Mouse (Mus musculus) megakaryocyte progenitor cell, adult 5-6 weeks (primary cell): ENCODE data around the gene Kcnk5. TPM values are rescaled to one million over a fixed set of nuclear protein-coding genes. Genes with fewer than 3 reads are reported as not detected.

Experiments
- ATAC-seq: replicated peaks from 2 replicates; pipeline ENCODE4 v1.8.0; 2016; ENCODE audit warnings: mild to moderate bottlenecking, moderate TSS enrichment, inconsistent platforms; ENCODE audit not compliant: poor library complexity
- total RNA-seq, 2 experiments: library from RNA; stranded (forward) in 1 of 2; stranded (reverse) in 1 of 2; fragments of 157-497, 149-512 nt in 1 of 2; fragments of 200-1000 nt in 1 of 2; gene quantifications; 2 replicates each; pipeline versions ENCODE4 v1.2.3 to v1.2.4; 2015 to 2017

Gene Kcnk5
- total RNA-seq, 2 experiments from 2014 or later, result 1.2 to 1.7 TPM

- ATAC-seq, result peak; percentile 46; the same call in 1 of the 2 replicates
Measured at GRCm38 (mm10) chr14:20202655-20203181, 21.1 kb upstream of the Kcnk5 start.

DNA sequence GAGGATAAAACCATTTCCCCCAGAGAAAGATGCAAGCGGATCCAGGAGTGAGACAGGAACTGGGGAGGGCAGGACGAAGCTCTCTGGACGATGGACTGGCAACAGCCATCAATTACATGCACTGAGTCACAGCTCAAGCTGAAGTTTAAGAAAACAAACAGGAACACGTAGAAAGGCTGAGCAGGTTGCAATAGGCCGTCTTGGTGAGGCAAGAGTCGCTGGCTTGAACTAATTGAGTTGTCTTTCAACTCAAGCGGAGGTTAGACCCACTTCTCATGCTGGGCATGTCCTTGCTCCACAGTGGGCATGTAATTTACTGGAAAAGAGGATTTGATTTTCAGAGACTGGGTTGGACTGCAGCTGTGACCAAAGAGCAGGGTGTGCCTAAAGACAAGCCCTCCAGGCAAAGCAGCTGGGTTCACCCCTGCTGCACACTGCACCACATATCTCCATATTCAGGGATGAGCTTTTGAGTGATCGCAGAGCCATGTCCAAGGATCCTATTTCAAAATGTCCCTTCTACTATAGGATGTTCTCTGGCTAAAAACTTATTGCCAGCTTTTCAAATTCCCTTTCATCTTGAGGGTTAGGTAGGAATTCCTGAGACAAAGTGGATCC, 19.6 kb upstream of the Kcnk5 start:
- no peak for ATAC-seq

DNA sequence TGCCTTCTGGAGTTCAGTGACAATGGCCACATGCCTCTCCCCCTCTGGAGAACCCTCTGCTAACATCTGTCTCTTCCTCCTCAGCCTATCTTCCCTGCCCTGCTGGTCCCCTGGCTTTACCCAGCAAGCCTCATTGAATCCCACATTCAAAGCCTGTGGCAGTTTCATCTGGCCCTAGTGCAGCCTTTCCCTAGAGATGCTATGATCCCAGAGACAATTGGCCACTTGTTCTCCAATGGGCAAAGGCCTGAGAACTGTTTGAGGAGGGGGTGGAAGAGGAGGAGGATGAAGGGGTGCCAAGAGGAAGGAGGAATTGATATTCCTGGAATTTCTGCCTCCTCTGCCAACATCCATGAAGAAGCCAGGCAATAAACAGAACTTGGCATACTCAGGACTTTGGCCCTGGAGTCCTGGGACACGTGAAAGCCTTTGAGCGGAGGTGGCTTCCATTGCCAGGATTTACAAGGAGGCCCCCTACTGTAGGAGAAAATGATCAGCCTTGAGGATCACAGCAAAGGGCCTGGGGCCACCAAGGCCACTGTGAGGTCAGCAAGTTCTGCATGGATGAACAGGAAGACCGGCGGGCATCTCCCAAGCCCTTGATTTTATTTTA, 11.6 kb upstream of the Kcnk5 start:
- ATAC-seq, result no peak

- ATAC-seq, result peak; percentile 52; the same call in 1 of the 2 replicates
Measured at GRCm38 (mm10) chr14:20191136-20191735, 9.6 kb upstream of the Kcnk5 start.

DNA sequence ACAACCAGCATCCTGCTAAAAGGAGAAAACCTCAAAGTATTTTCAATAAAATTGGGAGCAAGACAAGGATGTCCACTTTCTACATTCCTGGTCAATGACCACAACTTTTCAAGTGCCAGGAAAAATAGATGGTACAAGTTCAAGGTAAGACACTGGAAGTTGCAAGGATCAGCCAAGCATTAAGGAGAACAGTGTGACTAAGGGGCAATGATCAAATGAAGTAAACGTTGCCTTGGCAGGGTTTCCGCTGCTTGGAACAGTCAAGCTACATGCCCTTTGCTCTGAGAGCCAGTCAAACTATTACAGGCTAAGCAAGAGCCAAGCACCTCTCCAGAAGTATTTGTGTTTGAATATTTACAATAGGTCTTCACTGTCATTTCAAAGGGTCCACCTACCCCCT, 8.1 kb upstream of the Kcnk5 start:
- ATAC-seq, result no peak

DNA sequence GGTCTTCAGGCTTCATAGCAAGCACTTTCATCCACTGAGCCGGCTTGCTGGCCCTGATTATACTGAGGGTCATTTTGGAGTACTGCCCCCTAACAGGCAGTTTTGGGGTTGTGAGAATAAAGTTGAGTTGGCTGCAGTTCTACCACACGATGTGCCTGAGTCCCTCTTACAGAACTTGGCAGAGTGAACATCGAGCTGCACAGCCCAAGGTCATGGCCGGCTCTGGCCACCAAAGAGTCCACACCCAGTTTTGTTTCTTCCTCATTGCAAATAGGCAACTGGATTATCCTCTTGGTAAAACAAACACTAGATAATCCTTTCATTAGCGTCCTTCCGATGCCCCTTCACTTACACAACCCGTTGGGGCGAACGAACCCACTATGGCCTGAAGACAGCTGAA, 3.8 kb upstream of the Kcnk5 start:
- ATAC-seq, result no peak

DNA sequence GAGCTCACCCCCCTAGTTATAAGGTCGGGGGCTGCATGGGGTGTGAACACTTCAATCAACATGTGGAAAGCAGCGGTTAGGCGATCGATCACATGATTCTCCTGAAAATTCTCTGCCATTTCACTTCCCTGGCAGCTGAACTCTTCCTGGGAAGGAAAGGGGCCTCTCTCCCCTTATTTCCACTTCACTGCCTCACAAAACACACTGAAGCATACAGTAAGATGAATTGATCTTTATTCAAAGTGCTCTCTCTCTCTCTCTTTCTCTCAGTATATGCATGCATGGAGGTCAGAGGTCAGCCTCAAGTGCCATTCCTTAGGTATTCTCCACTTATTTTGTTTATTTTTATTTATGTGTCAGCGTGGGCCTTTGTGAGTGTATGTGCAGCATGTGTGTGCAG, 2.1 kb upstream of the Kcnk5 start:
- ATAC-seq, result no peak

GRCm38 (mm10) chr14:20182596-20182995, 987 bp upstream of the Kcnk5 start:
- no peak for ATAC-seq

- peak; percentile 38 for ATAC-seq
Measured at GRCm38 (mm10) chr14:20180751-20181162, 852 bp downstream of the Kcnk5 start.

DNA sequence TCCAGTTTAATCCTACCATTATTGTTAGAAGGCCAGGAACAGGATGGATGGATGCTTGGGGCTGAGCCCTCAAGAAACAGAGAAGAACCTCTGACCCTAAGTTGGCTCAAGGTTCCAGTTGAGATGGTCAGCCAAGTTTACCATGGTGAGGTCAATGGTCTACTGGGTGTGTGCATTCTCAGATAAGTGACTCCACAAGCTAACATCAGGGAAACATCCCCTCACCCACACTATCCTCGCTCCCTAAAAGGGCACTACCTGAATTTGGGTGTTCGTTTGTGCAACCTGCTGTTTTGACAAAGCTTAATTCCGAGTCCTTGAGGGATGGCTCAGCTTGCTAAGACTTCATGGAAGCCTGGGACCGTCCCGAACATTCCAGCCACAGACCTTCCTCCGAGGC, 1.3 kb downstream of the Kcnk5 start:
- no peak for ATAC-seq

DNA sequence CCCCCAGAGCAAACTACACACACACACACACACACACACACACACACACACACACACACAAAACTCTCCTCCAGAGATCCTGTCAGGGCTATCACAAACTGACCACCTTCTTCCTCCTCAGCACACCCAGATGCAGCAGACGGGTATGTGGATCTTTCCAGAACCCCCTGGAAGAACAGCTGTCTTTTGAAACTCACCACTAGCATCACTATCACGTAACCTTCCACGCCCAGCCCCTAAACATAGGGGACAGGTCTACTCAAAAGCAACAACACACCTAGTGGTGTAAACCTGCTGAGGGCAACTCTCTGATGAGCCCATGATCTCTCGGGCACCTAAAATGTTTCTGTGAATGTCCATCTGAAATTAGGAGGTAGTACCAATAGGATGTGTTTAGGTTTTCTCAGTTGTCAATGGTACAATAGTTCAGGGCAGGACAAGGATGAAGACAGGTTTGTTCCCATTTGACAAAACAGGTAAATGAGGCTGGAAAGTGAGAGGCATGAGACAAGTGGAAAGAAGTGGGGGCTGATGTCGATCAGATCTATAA, 1.8 kb downstream of the Kcnk5 start:
- ATAC-seq, result no peak

DNA sequence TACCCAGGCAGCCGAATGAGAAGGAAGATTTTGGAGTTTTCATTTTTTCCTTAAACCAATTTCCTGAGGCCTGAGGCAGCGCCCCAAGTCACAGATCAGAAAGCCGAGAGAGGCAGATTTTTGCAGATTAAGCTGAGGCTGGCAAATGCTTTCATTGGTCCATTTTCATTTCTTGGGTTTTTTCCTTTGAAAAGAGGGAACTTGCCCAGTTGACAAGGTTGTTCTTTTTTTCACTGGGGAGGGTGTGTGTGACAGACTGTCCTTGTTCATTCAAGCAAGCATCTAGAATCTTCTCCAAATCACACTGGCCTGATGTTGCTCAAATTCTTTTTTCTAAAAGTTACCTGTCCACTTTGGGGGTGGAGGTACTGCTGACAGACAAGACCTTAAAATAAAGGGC, 2.5 kb downstream of the Kcnk5 start:
- ATAC-seq, result no peak

GRCm38 (mm10) chr14:20178593-20178992, 3.0 kb downstream of the Kcnk5 start:
- no peak for ATAC-seq

GRCm38 (mm10) chr14:20177494-20178123, 4.0 kb downstream of the Kcnk5 start:
- ATAC-seq, result no peak

DNA sequence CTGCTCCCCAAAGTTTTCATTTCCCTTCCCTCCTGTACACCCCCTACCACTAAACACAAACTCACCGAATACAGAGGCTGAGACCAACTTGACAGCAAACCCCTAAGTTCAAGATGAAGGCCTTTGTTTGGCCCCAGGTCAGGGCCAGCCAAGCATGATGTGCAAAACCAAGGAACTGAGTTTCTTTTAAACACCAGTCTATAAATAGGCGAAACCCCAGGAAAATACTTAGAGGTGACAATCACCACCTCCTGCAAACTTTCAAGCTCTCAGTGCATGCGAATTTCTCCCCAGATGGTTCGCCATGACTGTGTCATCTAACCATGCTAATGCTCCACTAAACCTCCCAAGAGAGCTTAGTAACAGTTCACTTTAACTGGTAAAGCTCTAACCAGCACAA, 5.9 kb downstream of the Kcnk5 start:
- ATAC-seq, result no peak

DNA sequence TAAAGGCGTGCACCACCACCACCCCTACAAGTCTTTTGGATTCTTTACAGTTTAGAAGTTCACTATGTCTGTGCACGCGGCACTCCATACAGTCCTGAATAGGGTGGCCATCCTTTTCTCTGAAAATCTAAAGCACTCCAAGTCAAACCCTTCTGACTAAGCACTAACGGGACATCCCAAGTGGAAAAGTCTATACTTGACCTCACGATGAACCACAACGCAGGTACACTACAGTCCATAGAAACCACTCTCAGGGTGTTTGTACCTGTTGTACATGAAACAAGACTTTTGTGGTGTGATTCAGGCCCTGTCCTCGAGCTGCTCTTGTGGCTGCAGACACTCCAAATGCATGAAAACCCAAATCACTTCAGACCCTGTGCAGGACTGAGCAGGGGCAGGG, 6.5 kb downstream of the Kcnk5 start:
- ATAC-seq, result no peak

GRCm38 (mm10) chr14:20174696-20175095, 6.9 kb downstream of the Kcnk5 start:
- ATAC-seq, result no peak

GRCm38 (mm10) chr14:20173873-20174490, 7.6 kb downstream of the Kcnk5 start:
- peak; percentile 32; the same call in 1 of the 2 replicates for ATAC-seq

- peak; percentile 24; the same call in 1 of the 2 replicates for ATAC-seq
Measured at GRCm38 (mm10) chr14:20172924-20173323, 8.7 kb downstream of the Kcnk5 start.

GRCm38 (mm10) chr14:20172509-20172908, 9.1 kb downstream of the Kcnk5 start:
- ATAC-seq, result no peak

GRCm38 (mm10) chr14:20171840-20172239, 9.8 kb downstream of the Kcnk5 start:
- ATAC-seq, result no peak
